Mouse (Mus musculus): ENCODE data around the gene Cep295nl. TPM values are rescaled to one million over a fixed set of nuclear protein-coding genes. Genes with fewer than 3 reads are reported as not detected.

Cep295nl gene
- 0.15 and 0.19 TPM in 2 replicates for polyA plus RNA-seq (2015; fragmentation: Nextera tagmentation; extraction: Ambion mirVana)

GRCm38 (mm10) chr11:118342400-118342981, at the start of gene Cep295nl:
Cep295nl (minus strand) TSS chr11:118342500.

GRCm38 (mm10) chr11:118355640-118356039, 13.3 kb upstream of the Cep295nl start, which contains the start of gene Timp2:
Timp2 (minus strand) TSS chr11:118355740.

GRCm38 (mm10) chr11:118289999-118290889, 52.1 kb downstream of the Cep295nl start, which contains the start of gene Usp36:
Usp36 (minus strand) TSS chr11:118290244.

Other genes starting within 250 kb of the Cep295nl start
- 0.10 and 0.23 TPM in 2 replicates for gene Dnah17, start 211.9 kb downstream of the Cep295nl start, polyA plus RNA-seq (2015; fragmentation: Nextera tagmentation; extraction: Ambion mirVana)
- 18.4 and 20.7 TPM in 2 replicates for gene Cyth1, start 93.9 kb downstream of the Cep295nl start, polyA plus RNA-seq (2015; fragmentation: Nextera tagmentation; extraction: Ambion mirVana)
- 11.9 and 16.4 TPM in 2 replicates for gene Usp36, start 52.3 kb downstream of the Cep295nl start, polyA plus RNA-seq (2015; fragmentation: Nextera tagmentation; extraction: Ambion mirVana)
- gene Timp2, start 13.2 kb upstream of the Cep295nl start, polyA plus RNA-seq (2015; fragmentation: Nextera tagmentation; extraction: Ambion mirVana): 138 and 139 TPM in 2 replicates
- gene Lgals3bp, start 59.6 kb upstream of the Cep295nl start, polyA plus RNA-seq (2015; fragmentation: Nextera tagmentation; extraction: Ambion mirVana): 15.8 and 17.8 TPM in 2 replicates
- gene Cant1, start 76.6 kb upstream of the Cep295nl start, polyA plus RNA-seq (2015; fragmentation: Nextera tagmentation; extraction: Ambion mirVana): 25.1 and 27.0 TPM in 2 replicates
- 5.8 and 6.1 TPM in 2 replicates for gene C1qtnf1, start 85.7 kb upstream of the Cep295nl start, polyA plus RNA-seq (2015; fragmentation: Nextera tagmentation; extraction: Ambion mirVana)
- 7.1 and 8.0 TPM in 2 replicates for gene Engase, start 134.3 kb upstream of the Cep295nl start, polyA plus RNA-seq (2015; fragmentation: Nextera tagmentation; extraction: Ambion mirVana)